Mouse (Mus musculus) mouse trophoblast stem cell (cell line): ENCODE measurements around the gene Tbc1d2.

Experiments
- in situ Hi-C, 2 experiments: fragments of 300-500 bp; cut with MseI, MboI; formaldehyde crosslinking; loops; 2 replicates in 1 of 2; 3 replicates in 1 of 2; pipeline ENCODE4 v1.15.1; 2025

Tbc1d2 gene

DNA sequence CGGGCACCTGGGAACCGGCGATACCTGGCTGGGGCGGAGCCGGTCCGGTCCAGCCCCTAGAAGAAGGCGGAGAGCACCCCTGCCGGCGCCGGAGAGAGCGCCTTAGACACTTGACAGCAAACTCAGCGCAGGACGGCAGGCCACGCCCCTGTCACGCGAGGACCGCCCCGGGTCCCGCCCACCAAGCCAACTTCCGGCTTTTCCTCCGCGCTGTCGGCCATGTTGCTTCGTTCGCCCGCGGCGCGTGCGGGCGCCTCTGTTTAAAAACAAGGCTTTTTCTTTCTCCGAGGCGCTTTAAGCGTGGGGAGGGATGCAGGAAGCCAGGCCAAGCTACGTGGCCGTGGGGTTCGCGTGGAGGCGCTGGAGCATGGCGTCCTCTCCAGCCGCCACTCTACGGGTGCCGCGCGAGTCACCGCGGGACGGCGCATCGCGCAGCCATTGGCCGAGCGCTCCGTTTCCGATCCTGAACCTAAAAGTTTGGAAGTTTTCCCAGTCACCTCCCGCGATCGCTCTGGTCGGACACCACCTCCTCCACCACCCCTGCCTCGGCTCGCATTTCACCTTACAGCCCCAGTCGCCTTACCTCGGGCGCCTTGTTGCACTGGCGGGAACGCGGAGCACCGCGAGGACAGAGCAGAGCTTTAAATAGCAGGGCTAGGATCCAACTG, at the start of gene Tbc1d2:
Gene Tbc1d2, minus strand, starts transcription at position 124 of the 668 bp plus-strand sequence.
- in situ Hi-C loops, result loop anchor here (5.0 to 10.0 kb wide), 2 partner anchors 38 to 105 kb away; no protein-coding TSS in a partner anchor

DNA sequence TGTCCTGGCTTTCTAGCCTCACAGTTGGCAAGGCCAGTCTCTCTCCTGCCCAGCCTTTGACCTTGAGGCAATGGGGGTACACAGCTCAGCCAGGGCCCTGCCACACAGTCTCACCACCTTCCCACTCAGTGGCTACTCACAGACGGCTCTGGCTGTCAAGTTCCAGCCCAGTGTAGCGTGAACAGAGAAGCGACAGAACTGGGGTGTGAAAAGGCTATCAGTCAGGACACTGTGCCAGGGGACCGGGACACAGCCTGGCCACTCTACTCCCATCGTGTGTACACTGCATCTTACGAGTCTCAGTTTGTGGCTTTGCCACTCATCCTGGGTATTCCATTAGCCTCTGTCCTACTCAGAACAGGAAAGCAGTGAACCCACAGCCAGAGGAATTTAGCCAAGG, 46.5 kb upstream of the Tbc1d2 start:
- in situ Hi-C loops, result no loop called here

DNA sequence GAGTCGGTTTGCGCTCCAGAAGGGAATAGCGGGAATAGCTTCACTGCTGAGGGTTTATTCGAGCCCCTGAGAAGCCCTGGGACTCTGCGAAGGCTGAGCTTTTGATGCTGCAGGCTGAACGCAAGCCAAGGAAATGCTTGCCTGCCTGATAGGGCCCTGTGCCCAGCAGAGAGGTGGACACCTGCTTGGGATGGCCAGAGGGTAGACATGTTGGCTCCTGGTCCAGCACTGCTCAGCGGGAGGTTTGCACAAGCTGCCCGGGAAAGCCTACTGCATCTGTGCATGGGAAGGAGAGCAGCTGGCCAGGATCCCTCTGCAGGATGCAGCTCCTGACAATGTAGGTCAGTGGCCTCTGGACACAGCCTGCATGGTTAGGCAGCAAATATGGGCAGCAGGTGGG, 40.6 kb upstream of the Tbc1d2 start:
- in situ Hi-C loops, result no loop called here

DNA sequence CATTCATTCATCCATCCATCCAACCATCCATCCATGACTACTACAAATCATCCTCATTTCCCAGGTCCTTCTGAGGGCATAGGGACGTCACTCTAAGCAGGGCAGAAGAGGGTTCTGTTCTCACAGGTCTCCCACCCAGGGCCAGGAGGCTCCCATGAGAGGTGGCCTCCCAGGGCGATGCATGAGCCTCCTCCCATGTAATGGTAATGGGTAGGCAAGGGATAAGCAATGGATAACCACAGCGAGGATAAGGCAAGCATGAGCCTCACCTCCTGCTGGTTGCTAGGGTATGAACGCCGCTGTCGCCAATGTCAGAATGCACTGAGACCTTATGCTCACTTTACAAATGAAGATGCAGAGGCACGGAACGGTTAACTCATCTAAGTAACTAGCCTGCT, 40.0 kb upstream of the Tbc1d2 start:
- in situ Hi-C loops, result no loop called here

DNA sequence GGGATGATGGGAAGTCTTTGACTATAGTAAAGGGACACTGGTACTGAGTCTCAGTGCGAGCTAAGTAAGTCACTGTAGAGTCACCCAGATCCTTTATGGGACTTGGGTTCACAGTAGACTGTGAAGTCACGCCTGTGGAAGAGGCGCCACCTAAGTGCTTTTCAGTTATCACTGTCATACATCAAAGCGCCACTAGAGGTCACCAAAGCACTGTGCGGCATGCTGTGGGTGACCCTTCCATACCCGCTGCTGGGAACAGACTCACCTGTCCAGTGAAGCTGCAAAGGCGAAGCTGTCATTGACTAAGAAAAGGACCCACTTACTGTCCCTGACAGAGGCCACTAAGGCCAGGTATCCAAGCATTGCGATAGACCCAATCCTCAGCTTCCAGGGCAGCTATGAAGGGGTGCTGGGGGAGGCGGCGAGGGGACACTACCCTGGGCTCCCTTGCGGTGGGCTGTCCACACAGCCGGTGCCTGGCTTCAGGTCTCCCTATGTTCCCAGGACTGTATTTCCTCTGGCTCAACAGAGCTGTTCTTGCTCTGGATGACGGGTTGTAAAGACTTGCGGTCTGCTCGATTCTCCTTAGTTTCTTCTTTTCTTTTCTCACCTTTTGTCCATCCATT, 39.5 kb upstream of the Tbc1d2 start:
- in situ Hi-C loops, result loop anchor here (5.0 to 10.0 kb wide), 4 partner anchors 143 to 345 kb away; no protein-coding TSS in a partner anchor

DNA sequence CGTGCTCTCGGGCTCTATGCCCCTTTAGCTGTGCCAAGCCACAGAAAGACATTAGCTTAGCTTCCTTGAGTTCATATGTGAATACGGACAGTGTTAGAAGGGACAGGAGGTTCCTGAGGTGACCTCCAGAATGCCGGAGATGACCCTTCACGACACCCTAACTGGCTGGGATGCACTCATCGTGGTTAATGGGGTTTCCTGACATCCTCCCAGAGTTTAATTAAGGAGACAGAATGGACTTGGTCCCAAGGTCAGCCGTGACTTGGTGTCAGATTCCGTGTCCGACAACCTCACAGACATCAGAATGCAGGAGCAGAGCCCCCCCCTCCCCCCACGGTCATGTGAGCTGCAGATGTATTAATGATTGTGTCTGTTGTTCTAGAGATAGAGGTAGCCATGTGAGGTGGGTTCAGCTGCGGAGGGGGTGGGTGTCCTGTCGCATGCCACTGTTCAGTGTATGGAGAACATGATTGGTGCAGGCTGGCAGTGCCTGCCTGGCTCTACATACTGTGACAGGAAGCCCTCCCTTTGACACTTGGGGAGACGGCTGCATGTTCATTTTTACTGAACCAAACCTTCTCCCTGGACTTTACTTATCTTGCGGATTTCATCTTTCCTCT, 38.3 kb upstream of the Tbc1d2 start:
- in situ Hi-C loops, result loop anchor here (5.0 to 10.0 kb wide), 4 partner anchors 144 to 346 kb away; no protein-coding TSS in a partner anchor

DNA sequence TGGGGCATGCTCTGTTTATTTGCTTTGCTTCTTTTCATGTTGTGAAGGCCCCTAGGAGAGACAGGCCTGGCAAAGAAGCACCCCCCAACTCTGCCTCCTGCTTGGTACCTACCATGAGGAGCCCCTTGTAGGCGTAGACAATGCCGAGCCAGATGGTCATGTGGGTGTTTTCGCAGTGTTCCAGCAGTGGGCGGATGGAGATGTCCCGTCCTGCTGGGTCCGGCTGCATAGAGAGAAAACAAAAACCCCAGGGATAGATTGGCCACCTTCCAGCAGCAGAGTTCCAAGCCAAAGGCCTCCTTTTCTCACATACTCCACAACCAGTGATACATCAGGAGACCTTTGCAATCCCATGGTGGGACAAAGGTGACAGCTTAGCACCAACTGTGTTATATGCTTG, 34.2 kb upstream of the Tbc1d2 start:
- in situ Hi-C loops, result loop anchor here in 1 of 2 experiments (10.0 kb wide), 2 partner anchors 151 to 351 kb away; no protein-coding TSS in a partner anchor

DNA sequence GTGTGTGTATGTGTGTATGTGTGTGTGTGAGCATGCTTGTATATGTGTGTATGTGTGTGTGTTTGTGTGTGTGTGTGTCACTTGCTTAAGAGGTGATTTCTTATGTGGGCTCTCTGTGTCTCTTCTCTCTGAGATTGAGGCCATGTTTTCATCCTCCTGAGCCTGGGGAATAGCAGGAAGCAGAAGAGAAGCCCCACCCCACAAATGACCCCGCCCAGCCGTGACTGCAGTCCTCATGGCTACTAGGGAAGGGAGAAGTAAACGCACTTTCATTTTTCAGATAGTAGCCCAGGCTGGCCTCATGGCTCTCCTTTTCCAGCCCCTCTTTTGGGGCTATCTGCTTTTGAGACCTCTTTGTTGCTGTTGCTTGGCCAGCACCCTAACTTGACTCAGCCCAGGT, 26.6 kb upstream of the Tbc1d2 start:
- in situ Hi-C loops, result no loop called here

DNA sequence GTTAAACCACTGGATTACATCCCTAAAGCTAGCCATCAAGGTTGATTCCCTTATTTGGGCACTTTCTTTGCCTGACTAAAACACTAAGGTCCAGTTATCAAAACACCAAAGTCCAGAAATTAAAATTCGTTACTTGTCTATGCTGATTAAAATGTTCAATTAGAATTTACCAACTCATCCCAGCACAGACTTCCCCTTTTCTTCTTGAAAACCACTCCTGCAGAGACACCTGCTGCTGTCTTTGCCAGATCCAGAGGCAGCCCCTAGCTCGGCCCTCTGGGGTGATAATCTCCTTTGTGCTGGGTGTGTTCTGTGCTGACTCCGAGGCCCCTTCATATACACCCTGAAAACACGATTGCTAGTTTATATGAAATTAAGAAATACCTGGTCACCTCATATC, 26.0 kb upstream of the Tbc1d2 start:
- in situ Hi-C loops, result no loop called here

DNA sequence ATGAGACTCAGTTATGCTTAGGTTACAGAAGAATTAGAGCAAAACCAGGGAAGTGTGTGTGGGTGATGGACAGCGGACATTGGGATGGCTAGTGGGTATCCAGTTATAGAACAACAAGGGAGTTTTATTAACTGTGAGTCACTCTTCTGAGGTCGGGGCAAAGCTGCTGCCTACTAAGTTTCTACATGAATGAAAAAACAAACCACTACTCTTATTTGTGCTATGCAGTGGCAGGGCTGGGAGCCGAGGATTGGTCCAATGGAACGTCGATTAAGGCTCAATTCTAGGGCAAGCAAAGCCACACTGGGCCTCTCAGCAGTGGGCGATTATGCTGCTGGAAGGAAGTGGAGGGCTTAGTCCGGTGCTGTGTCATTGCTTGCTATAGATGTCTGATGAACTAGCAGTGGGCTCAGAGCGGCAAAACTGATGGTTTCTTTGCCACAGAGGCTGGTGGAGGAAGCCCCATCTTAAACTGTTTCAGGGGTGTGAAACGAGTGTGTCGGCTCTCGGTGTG, 25.3 kb upstream of the Tbc1d2 start:
- in situ Hi-C loops, result no loop called here

DNA sequence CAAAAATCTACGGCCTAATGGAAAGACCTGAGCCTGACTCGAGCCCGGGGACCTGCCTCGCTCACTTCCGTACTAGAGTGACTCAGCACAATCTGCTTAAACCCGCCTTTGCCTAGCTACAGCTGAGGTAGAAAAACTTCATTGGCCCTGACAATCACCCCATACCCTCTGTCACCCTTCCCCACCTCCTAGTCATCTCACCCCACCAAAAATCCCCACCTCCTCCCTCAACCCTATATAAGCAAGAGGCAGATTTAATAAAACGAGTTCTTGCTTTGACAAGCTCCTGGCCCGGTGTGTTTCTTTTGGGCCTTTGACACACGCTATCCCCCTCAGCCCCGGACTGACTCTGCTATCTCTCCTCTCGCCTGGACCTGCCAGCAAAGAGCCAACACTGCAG, 18.6 kb upstream of the Tbc1d2 start:
- in situ Hi-C loops, result no loop called here

DNA sequence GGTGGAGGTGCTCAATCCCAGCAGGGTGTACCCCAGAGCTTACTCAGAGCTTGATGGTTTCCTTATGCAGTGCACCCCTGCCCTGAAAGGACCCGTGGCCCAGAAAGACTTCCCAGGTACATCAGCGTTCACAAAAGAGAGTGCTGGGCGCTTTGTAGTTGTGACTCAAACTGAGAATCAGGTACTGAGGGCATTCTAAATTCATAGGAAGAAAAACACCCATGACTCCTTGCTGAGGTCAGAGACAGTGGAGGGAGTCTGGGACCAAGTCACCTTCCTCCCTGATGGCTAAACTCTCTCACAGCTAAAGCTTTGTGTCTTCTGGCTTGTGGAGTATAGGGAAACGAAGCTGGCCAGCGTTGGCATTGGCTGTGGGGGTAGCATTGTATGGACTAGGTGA, 16.4 kb upstream of the Tbc1d2 start:
- in situ Hi-C loops, result no loop called here

DNA sequence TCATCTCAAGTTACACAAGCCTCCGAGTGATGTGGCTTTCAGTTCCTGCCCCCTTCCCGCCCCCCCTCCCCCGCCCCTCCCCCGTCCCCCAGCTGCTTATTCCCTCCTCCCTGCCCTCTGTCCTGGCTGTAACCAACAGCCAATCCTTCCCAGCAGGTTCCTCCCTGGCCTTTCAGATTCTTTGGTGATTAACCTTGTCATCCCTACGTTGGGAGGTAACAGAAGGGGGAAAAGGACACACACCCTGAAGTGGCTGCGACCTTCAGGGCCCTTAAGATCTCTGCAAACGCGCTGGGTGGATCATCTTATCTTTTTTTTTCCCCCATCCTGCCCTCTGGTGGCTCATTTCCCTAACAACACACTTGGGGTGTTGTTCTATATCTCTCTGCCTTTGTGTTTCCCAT, 15.4 kb upstream of the Tbc1d2 start:
- in situ Hi-C loops, result no loop called here

DNA sequence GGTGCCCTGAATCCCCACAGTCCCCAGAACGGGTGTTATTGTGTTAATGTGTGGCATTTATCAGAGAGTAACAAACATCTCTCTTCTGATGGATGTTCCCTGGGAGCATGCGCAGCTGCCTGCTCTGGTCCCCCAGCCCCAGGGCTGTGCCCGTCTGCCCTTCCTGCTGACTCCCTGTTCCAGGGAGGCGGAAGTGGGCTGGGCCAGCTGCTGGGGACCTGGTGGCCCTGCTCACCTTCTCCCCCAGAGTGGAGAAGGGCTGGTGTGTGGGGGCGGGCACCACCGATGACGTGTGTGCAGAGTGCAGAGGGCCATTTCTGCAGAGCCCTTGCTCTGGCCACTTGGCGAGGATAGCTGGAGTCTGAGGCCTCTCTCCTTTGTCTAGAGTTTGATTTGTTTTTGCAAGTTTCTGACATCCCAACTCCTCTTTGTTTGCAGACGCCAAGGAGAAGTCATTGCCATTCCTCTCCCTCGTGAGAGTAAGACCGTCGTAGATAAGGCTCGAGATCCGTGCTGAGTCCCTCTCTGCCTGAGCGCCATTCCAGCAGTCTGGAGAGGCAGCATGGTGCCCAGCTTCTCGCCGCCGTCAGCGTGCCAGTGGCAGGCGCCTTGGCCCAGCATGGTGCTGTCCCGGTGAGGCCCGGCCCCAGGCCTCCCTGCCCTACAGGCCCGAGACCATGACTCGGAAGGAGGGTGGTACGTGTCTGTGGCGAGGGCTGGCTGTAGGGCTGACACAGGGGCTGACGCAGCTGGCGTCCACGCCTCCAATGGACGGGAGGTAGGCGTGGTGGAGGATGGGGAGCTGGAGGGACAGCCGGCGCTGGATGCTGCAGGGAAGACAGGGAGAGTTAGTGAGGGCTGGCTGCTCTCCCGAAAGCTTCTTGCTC, 14.4 kb upstream of the Tbc1d2 start:
- in situ Hi-C loops, result no loop called here

DNA sequence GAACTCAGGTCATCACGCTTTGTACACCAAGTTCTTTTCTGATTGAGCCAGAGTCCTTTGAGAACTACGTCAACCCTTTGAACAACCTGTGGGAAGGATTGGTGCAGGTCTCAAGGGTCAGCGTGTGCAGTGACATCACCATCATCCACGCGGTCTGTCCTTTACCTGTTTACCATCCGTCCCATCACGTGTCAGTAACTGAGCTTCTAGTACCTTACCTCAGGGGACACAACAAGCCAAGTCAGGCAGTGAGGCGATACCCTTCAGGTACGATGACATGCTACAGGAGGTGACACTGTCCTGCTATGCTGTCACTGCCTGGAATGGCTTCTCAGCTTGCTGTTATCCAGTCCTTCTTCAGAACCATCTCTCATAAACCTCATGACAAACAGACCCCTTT, 11.4 kb upstream of the Tbc1d2 start:
- in situ Hi-C loops, result no loop called here

DNA sequence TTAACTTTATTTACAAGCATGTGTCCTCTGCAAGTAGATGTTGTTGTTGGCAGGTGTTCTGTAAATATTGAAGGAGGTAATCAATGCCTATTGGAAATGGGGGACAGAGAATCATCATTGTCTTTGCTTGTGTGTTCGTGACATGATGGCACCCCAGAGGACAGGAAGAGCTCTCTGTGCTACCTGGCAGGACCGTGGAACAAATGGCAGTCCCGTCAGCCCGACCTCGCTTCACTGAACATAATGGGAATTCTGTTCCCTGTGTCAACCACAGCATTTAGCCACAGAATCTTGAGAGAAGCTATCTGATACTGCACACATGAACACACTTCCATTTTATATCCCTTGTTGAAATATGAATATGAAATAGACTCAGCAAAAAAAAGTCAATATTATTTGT, 8.9 kb upstream of the Tbc1d2 start:
- in situ Hi-C loops, result loop anchor here in 1 of 2 experiments (5.0 to 10.0 kb wide), 2 partner anchors 47 to 114 kb away; no protein-coding TSS in a partner anchor

DNA sequence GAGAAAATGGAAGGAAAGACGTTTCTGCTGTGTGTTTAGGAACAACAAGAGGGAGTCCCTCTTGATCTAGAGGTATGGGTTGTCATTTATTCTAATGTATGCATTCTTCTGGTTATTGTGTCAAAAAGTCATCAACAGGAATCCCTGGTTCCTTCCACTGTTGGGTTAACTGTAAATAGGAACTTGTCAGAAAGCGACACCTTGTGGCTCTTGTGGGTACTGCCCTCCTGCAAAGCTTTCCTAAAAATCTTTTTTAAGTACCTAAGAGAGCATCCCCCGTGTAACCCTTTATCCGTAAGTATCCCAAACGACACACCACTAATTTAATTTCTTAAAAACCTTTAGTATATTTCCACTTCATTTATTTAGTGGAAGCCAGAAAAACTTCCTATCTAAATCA, 7.1 kb upstream of the Tbc1d2 start:
- in situ Hi-C loops, result loop anchor here in 1 of 2 experiments (5.0 to 10.0 kb wide), 2 partner anchors 45 to 112 kb away; no protein-coding TSS in a partner anchor

DNA sequence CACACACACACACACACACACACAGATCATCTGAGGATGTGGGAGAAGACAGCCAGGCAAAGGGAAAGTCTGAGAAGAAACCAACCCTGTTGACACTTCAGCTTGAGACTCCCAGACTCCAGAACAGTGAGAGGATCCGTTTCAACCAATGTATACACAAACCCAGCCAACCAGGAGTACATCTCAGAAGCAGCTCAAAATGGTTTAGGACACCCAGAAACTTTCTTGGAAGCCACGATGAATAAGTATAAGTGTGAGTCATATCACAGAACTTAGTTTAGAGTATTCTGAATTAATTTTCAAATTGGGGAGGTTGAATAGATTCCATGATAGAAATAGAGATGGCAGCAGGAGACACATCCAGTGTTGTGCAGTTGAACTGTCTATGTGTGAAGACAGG, 5.9 kb upstream of the Tbc1d2 start:
- in situ Hi-C loops, result loop anchor here in 1 of 2 experiments (5.0 to 10.0 kb wide), 2 partner anchors 44 to 111 kb away; no protein-coding TSS in a partner anchor

DNA sequence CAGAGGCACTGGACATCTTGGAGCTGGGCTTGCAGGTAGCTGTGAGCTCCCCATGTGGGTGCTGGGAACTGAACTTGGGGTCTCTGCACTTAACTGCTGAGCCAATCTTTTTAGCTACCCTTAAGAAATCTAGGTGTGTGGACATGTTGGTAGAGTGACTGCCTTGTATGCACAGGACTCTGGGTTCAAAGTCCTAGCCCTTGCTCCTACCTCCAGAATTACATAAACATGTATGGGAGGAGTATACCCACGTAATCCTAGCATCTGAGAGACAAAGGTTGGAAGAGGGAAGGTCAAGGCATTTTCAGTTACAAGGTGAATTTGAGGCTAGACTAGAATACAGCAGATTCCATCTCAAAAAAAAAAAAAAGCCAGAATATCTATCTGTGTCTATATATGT, 5.3 kb upstream of the Tbc1d2 start:
- in situ Hi-C loops, result loop anchor here in 1 of 2 experiments (5.0 to 10.0 kb wide), 2 partner anchors 43 to 110 kb away; no protein-coding TSS in a partner anchor

DNA sequence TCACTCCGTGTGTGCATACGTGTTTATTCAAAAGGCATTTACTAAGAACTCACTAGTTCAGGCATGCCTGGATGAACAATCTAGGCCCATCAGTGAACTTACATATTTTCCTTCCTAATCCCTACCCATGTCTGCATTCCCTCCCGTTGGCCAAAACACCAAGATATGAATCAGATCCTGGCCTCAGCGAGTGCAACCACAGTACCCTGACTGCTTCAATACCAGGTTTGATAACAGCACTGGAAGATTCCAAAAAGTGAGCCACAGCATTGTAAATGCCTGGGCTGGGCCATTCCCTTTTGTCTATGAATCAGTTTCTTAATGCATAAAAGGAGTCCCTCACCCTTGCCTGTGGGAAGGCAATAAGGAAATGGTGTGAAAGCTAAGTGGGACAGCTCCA, 848 bp downstream of the Tbc1d2 start:
- in situ Hi-C loops, result no loop called here

DNA sequence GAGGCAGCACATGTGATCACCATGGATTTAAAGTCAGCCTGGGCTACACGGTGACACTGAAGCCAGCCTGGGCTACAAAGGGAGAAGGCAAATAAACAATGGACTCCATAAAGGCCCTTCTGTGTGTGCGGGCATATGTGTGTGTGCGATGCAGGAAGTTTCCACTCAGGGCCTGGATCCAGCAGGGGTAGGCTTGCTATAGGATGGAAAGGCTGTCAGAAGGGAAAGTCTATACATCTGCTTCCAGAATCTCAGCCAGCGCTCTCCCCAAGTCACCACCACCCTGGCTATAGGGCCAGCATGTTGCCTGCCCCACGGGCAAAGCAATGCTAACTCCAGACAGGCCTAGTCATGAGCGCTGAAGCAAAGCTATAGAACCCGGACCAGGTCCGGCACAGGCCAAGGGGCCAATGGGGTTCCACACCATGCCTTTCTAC, 6.3 kb downstream of the Tbc1d2 start:
- in situ Hi-C loops, result no loop called here
